Mouse (Mus musculus) MEL (cell line): ENCODE data around the gene Malsu1. TPM values are rescaled to one million over a fixed set of nuclear protein-coding genes. Genes with fewer than 3 reads are reported as not detected.

Experiments used
- DNase-seq: peaks from one replicate; pipeline ENCODE4 v3.0.0; 2011; ENCODE audit warnings: low read depth, low spot score
- H3K27ac ChIP-seq: 2 replicates; pipeline ENCODE4 v1.5.1; 2012; ENCODE audit warnings: low read depth, mild to moderate bottlenecking, control low read depth, low read length, moderate library complexity; ENCODE audit not compliant: control insufficient read depth
- H3K27me3 ChIP-seq, 2 experiments: fragments of 150-350 bp in 1 of 2; sonication (generic) in 1 of 2; 2 replicates each; pipeline ENCODE4 v1.6.1; 2012; ENCODE audit warnings: low read length in 2 of 2, mild to moderate bottlenecking in 2 of 2, improper control_type of control experiment in 1 of 2, moderate library complexity in 1 of 2; ENCODE audit not compliant: insufficient read depth in 2 of 2, control insufficient read depth in 1 of 2
- H3K36me3 ChIP-seq, 2 experiments: 2 replicates each; pipeline ENCODE4 v1.6.1; 2012 to 2014; ENCODE audit warnings: low read length in 2 of 2, improper control_type of control experiment in 1 of 2, inconsistent platforms in 1 of 2, mild to moderate bottlenecking in 1 of 2; ENCODE audit not compliant: insufficient read depth in 2 of 2, control insufficient read depth in 1 of 2
- H3K4me1 ChIP-seq, 2 experiments: fragments of 150-350 bp in 1 of 2; sonication (generic) in 1 of 2; 2 replicates each; pipeline ENCODE4 v1.6.1; 2012; ENCODE audit warnings: low read length in 2 of 2, improper control_type of control experiment in 1 of 2, mild to moderate bottlenecking in 1 of 2; ENCODE audit not compliant: insufficient read depth in 2 of 2, control insufficient read depth in 1 of 2
- H3K4me3 ChIP-seq, 2 experiments: fragments of 150-350 bp in 1 of 2; sonication (generic) in 1 of 2; 2 replicates each; pipeline ENCODE4 v1.5.1; 2012; ENCODE audit warnings: low read depth in 2 of 2, low read length in 2 of 2, mild to moderate bottlenecking in 2 of 2, moderate library complexity in 2 of 2, control low read depth in 1 of 2, improper control_type of control experiment in 1 of 2; ENCODE audit not compliant: control insufficient read depth in 1 of 2, insufficient read depth in 1 of 2
- H3K79me2 ChIP-seq: 2 replicates; pipeline ENCODE4 v1.6.1; 2012; ENCODE audit warnings: mild to moderate bottlenecking, low read length, moderate library complexity; ENCODE audit not compliant: control insufficient read depth, poor library complexity, insufficient read depth
- H3K9ac ChIP-seq: 2 replicates; pipeline ENCODE4 v1.6.1; 2012; ENCODE audit warnings: low read depth, mild to moderate bottlenecking, control low read depth, low read length, moderate library complexity; ENCODE audit not compliant: control insufficient read depth, poor library complexity, severe bottlenecking
- H3K9me3 ChIP-seq: fragments of 150-350 bp; sonication (generic); replicated peaks from 2 replicates; pipeline ENCODE4 v1.6.1; 2012; ENCODE audit warnings: mild to moderate bottlenecking, low read length, improper control_type of control experiment, moderate library complexity; ENCODE audit not compliant: insufficient read depth
- CHD1 ChIP-seq: IDR thresholded peaks from 2 replicates; pipeline ENCODE4 v1.6.1; 2012; ENCODE audit warnings: low read depth, mild to moderate bottlenecking, inconsistent platforms, low read length, improper control_type of control experiment
- CHD2 ChIP-seq: IDR thresholded peaks from 2 replicates; pipeline ENCODE4 v1.6.1; 2011; ENCODE audit warnings: low read length, improper control_type of control experiment
- E2F4 ChIP-seq: IDR thresholded peaks from 2 replicates; pipeline ENCODE4 v1.6.1; 2011; ENCODE audit warnings: low read depth, low read length, improper control_type of control experiment, borderline replicate concordance
- ETS1 ChIP-seq: IDR thresholded peaks from 2 replicates; pipeline ENCODE4 v1.6.1; 2012; ENCODE audit warnings: low read depth, mild to moderate bottlenecking, inconsistent platforms, low read length, improper control_type of control experiment, moderate library complexity
- HCFC1 ChIP-seq: IDR thresholded peaks from 2 replicates; pipeline ENCODE4 v1.6.1; 2012; ENCODE audit warnings: low read depth, mild to moderate bottlenecking, inconsistent platforms, low read length, improper control_type of control experiment, moderate library complexity
- JUND ChIP-seq: IDR thresholded peaks from 2 replicates; pipeline ENCODE4 v1.6.1; 2011; ENCODE audit warnings: low read depth, mild to moderate bottlenecking, improper control_type of control experiment, low read length
- KAT2A ChIP-seq: conservative IDR thresholded peaks from 2 replicates; pipeline ENCODE4 v1.6.1; 2012; ENCODE audit warnings: low read depth, low read length, improper control_type of control experiment, inconsistent platforms
- MAX ChIP-seq: IDR thresholded peaks from 2 replicates; pipeline ENCODE4 v1.6.1; 2011; ENCODE audit warnings: low read length, improper control_type of control experiment
- MEF2A ChIP-seq: IDR thresholded peaks from 2 replicates; pipeline ENCODE4 v1.6.1; 2014; ENCODE audit warnings: low read depth, mild to moderate bottlenecking, inconsistent platforms, low read length, improper control_type of control experiment; ENCODE audit not compliant: poor library complexity, insufficient replicate concordance, severe bottlenecking; ENCODE audit errors: extremely low read depth
- MYC ChIP-seq: IDR thresholded peaks from 2 replicates; pipeline ENCODE4 v1.6.1; 2011; ENCODE audit warnings: low read depth, mild to moderate bottlenecking, low read length, improper control_type of control experiment, moderate library complexity
- POLR2AphosphoS2 ChIP-seq: IDR thresholded peaks from 2 replicates; pipeline ENCODE4 v1.6.1; 2011; ENCODE audit warnings: low read length, improper control_type of control experiment
- RAD21 ChIP-seq: IDR thresholded peaks from 2 replicates; pipeline ENCODE4 v1.6.1; 2011; ENCODE audit warnings: mild to moderate bottlenecking, low read depth, low read length, improper control_type of control experiment
- TBP ChIP-seq: IDR thresholded peaks from 2 replicates; pipeline ENCODE4 v1.8.0; 2011; ENCODE audit warnings: low read depth, low read length, improper control_type of control experiment
- ZC3H11A ChIP-seq: IDR thresholded peaks from 2 replicates; pipeline ENCODE4 v1.6.1; 2012; ENCODE audit warnings: low read depth, mild to moderate bottlenecking, inconsistent platforms, low read length, improper control_type of control experiment
- ZKSCAN1 ChIP-seq: IDR thresholded peaks from 2 replicates; pipeline ENCODE4 v1.6.1; 2012; ENCODE audit warnings: low read depth, mild to moderate bottlenecking, inconsistent platforms, low read length, improper control_type of control experiment, moderate library complexity
- polyA plus RNA-seq, 2 experiments: library from polyadenylated mRNA; stranded (reverse) in 1 of 2; unstranded in 1 of 2; fragments of >175 nt in 1 of 2; fragments of >200 nt in 1 of 2; gene quantifications; 2 replicates each; pipeline versions ENCODE4 v1.2.1 to v1.2.4; 2012; ENCODE audit warnings: low replicate concordance in 2 of 2, low read depth in 1 of 2; ENCODE audit not compliant: insufficient read length in 2 of 2, insufficient read depth in 1 of 2, missing spikeins in 1 of 2
- total RNA-seq: library from RNA; depleted of rRNA; stranded (reverse); fragments of 300-350 nt; gene quantifications from 2 replicates; pipeline ENCODE4 v1.2.3, GENCODE M21; 2012

Malsu1 gene
- total and polyA plus RNA-seq, 3 experiments: 27.8 to 60.7 TPM; not detected in 1

- Histone ChIP-seq H3K79me2 (no peaks in the 10 kb centered on the region), H3K4me1 (no peaks in the 10 kb centered on the region), H3K9me3 (no peaks in the 10 kb centered on the region), H3K27me3 (peaks cover 0 to 2% of the 10 kb centered on the region in 2 experiments; a peak in 1 of 4 replicates), H3K36me3 (no peaks in the 10 kb centered on the region), H3K9ac (no peak overlapping the region), H3K4me3 (no peak overlapping the region), H3K27ac (no peak overlapping the region)
- TF ChIP-seq E2F4 (no peak), CHD2 (no peak), HCFC1 (no peak), ZC3H11A (no peak), MYC (no peak), RAD21 (no peak), KAT2A (no peak)
- no peak for DNase-seq
These were observed 46.0 kb downstream of the Malsu1 start for GRCm38 (mm10) chr6:49119462-49120135.

- Histone ChIP-seq H3K9me3 (no peaks in the 10 kb centered on the region), H3K27ac (no peak overlapping the region), H3K4me1 (no peaks in the 10 kb centered on the region), H3K9ac (no peak overlapping the region), H3K4me3 (no peak overlapping the region), H3K79me2 (no peaks in the 10 kb centered on the region), H3K27me3 (peaks cover 0 to 2% of the 10 kb centered on the region in 2 experiments; a peak in 1 of 4 replicates), H3K36me3 (no peaks in the 10 kb centered on the region)
- no peak for TF ChIP-seq TBP
- no peak for TF ChIP-seq MYC
- no peak for TF ChIP-seq KAT2A
- no peak for TF ChIP-seq MEF2A
- TF ChIP-seq CHD1: no peak
- no peak for TF ChIP-seq ZC3H11A
- no peak for TF ChIP-seq POLR2AphosphoS2
- no peak for TF ChIP-seq MAX
- no peak for TF ChIP-seq RAD21
- no peak for TF ChIP-seq JUND
- TF ChIP-seq ZKSCAN1: no peak
- TF ChIP-seq ETS1: no peak
- no peak for DNase-seq
These were observed 46.8 kb downstream of the Malsu1 start for GRCm38 (mm10) chr6:49120370-49120769.
